Mouse (Mus musculus) C2C12 (cell line): ENCODE results near the gene Dmac1.

Experiments used
- CEBPB ChIP-seq: IDR thresholded peaks from one replicate; pipeline ENCODE4 v1.6.1; 2011; ENCODE audit warnings: low read depth, mild to moderate bottlenecking, control low read depth, moderate library complexity
- CTCF ChIP-seq: IDR thresholded peaks from one replicate; pipeline ENCODE4 v1.5.1; 2011; ENCODE audit not compliant: control insufficient read depth, insufficient read depth, insufficient read length
- FOSL1 ChIP-seq: IDR thresholded peaks from one replicate; pipeline ENCODE4 v1.8.0; 2011; ENCODE audit warnings: mild to moderate bottlenecking, low read length; ENCODE audit not compliant: poor library complexity, insufficient read depth, severe bottlenecking
- MAX ChIP-seq: IDR thresholded peaks from one replicate; pipeline ENCODE4 v1.6.1; 2011; ENCODE audit warnings: mild to moderate bottlenecking, control low read depth
- MYOD1 ChIP-seq: IDR thresholded peaks from one replicate; pipeline ENCODE4 v1.6.1; 2011; ENCODE audit warnings: low read depth; ENCODE audit not compliant: control insufficient read depth, insufficient read length
- USF1 ChIP-seq: IDR thresholded peaks from one replicate; pipeline ENCODE4 v1.6.1; 2011; ENCODE audit warnings: low read depth, mild to moderate bottlenecking, control low read depth, moderate library complexity

DNA sequence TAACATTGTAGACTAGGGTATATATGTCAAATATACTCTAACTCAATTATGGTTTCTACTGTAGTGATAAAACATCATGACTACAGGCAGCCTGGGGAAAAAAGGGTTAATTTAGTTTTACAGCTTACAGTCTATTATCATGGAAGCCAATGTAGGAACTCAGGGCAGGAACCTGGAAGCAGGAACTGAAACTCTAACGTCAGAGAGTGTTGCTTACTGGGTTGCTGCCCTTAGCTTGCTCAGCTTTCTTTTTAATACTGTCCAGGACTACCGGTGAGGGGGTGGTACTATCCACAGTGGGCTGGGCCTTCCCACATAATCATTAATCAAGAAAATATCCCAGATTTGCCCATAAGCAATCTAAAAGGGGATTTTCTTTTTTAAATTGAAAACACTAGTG lies 2.4 kb downstream of the Dmac1 start:
- no peak for TF ChIP-seq CTCF
- TF ChIP-seq MAX, result no peak
- TF ChIP-seq CEBPB, result no peak
- TF ChIP-seq USF1, result no peak
- TF ChIP-seq MYOD1, result no peak
- TF ChIP-seq FOSL1, result no peak
